Mouse (Mus musculus) brain, embryonic 14.5 days (tissue): ENCODE data around the gene Slc44a5. TPM values are rescaled to one million over a fixed set of nuclear protein-coding genes. Genes with fewer than 3 reads are reported as not detected.

Source experiments
- DNase-seq: peaks from one replicate; pipeline ENCODE4 v3.0.0-alpha.2; 2011; ENCODE audit warnings: low read depth
- CTCF ChIP-seq: fragments of 200-500 bp; IDR thresholded peaks from 2 replicates; pipeline ENCODE4 v1.5.1; 2012; ENCODE audit warnings: inconsistent platforms, mild to moderate bottlenecking, moderate library complexity, borderline replicate concordance; ENCODE audit not compliant: insufficient read depth, insufficient read length; ENCODE audit errors: extremely low read depth
- POLR2A ChIP-seq: fragments of 200-500 bp; IDR thresholded peaks from 2 replicates; pipeline ENCODE4 v1.6.1; 2012; ENCODE audit warnings: mild to moderate bottlenecking, inconsistent platforms, borderline replicate concordance; ENCODE audit not compliant: poor library complexity, insufficient read depth, insufficient read length, severe bottlenecking; ENCODE audit errors: extremely low read depth
- polyA plus RNA-seq: library from polyadenylated mRNA; depleted of rRNA; stranded (reverse); fragments of >200 nt; gene quantifications from 2 replicates; pipeline ENCODE4 v1.2.3, GENCODE M21; 2012

Gene Slc44a5
- polyA plus RNA-seq, 1 experiment = 19.6 TPM

DNA sequence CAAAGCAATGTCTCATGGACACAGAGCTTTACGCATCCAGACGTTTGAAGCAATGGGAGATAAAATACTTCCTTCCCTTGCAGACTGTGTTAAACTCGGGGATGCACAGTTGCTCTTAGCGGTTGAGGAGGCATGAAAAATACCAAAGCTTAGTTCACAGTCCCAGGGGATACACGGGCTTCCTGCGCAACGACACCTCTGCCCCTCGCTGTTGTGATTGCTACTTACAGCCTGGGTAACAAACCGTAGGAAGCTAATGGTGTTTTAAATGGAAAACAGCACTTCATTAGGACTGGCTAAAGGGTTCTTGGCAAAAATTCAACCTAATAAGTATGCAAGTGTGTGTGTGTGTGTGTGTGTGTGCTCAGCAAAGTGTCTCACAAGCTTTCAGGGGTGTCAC, 141.8 kb downstream of the Slc44a5 start:
- TF ChIP-seq POLR2A (no peak), CTCF (no peak)
- DNase-seq = peak; percentile 78

- DNase-seq = no peak
- TF ChIP-seq CTCF = no peak
- TF ChIP-seq POLR2A = no peak
Observed at GRCm38 (mm10) chr3:154115478-154115877, 142.2 kb downstream of the Slc44a5 start.

DNA sequence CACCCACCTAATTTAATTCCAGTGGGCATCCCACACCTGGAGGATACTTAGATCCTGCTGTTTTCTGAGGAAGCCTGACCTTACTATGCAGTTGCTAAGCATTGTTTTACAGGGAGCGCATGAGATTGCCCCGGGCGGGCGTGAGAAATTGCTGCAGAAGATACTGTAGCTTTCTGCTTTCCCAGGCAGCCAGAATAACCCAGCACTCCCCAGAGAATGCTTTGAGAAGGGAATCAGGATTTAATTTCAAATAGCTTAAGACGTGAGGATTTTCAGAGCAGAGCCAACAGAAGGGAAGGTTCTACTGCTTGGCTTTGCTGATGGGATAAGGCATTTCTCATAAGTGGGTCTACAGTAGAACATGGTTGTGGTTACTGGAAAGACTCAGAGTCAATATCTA, 142.8 kb downstream of the Slc44a5 start:
- DNase-seq = no peak
- TF ChIP-seq POLR2A (no peak), CTCF (no peak)

DNA sequence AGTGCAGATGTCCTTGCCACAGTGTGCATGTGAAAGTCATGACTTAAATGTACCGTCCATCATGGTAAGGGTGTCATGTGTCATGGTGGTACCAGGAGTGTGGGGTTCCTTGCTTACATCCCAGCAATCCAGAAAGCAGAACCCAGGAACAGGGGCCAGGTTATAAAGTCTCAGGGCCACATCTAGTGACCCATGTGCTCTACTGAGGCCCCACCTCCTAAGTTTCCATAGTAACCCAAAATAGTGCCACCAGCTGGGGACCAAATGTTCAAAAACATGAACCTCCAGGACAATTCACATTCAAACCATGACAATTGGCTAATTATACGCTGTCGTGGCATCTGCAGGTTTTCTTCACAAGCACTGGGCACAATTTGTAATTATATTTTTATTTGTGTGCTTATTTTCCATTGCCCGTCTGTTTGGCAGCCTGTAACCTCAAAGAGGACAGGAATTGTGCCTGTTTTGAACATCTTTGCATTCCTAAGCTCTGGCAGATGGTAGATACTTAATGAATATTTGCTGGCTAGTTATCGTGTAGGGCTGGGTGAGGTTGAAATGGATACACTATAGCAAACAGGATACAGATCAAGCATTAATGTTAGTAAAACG, 145.9 kb downstream of the Slc44a5 start:
- TF ChIP-seq CTCF (no peak), POLR2A (no peak)
- DNase-seq = peak; percentile 64

DNA sequence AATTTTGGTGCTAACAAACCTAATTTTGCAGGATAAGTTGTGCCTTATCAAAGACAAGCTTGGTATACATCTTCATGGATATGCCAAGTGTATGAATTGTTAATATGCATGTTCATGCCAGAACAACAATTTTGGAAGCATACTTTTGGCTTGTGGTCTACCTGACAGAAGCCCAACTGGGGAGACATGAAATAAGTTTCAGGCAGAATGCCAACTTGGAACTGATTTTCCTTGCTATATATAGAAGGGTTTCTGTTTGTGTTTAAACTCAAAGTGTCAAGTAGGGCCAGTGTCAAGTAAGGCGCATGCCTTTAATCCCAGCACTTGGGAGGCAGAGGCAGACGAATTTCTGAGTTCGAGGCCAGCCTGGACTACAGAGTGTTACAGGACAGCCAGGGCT, 149.3 kb downstream of the Slc44a5 start:
- TF ChIP-seq POLR2A = no peak
- no peak for TF ChIP-seq CTCF
- peak; percentile 72 for DNase-seq

GRCm38 (mm10) chr3:154124890-154125575, 151.8 kb downstream of the Slc44a5 start:
- peak; percentile 75 for DNase-seq
- no peak for TF ChIP-seq CTCF
- no peak for TF ChIP-seq POLR2A

- DNase-seq = no peak
- TF ChIP-seq POLR2A (no peak), CTCF (no peak)
Observed at GRCm38 (mm10) chr3:154125768-154126376, 152.6 kb downstream of the Slc44a5 start.

DNA sequence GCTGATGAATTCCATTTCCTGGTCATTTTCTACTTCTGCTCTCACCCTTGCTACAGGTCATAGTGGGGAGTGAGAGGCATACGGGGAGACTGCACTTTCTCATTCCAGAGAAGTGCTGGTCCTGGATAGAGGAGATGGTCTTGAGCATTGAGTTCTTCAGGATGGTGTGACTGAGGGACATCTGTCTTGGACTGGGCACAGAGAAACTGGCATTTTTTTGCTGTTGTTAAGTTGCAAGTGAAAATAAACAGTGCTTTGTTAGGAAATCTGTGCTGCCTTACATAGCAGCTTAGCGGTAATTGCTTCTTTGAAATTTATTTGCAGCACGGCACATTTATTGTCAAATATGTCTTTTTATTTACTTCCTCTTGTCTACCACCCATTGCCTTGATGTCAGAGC, 154.0 kb downstream of the Slc44a5 start:
- peak; percentile 52 for DNase-seq
- no peak for TF ChIP-seq POLR2A
- no peak for TF ChIP-seq CTCF

DNA sequence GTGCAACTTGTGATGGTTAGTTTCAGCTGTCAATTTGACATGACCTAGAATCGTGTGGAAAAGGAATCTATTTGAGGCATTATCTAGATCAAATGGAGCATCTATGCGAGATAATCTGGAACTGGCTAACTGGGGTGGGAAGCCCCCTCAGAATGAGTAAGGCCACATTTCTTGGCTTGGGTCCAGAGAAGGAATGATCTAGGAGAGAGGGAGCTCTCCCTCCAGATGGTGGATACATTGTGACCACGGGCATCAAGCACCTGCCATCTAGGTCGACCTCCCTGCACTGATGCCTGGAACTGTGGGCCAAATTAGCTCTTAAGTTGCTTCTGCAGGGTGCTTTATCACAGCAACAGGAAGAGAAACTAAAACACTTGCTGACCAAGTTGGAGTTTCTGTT, 155.8 kb downstream of the Slc44a5 start:
- no peak for DNase-seq
- TF ChIP-seq CTCF (no peak), POLR2A (no peak)

- DNase-seq = no peak
Observed at GRCm38 (mm10) chr3:154130431-154131114, 157.3 kb downstream of the Slc44a5 start.

GRCm38 (mm10) chr3:154133986-154134385, 160.8 kb downstream of the Slc44a5 start:
- no peak for DNase-seq
- no peak for TF ChIP-seq CTCF
- TF ChIP-seq POLR2A = no peak

More at GRCm38 (mm10) chr3:154130431-154131114, 157.3 kb downstream of the Slc44a5 start:
- no peak for TF ChIP-seq CTCF
- TF ChIP-seq POLR2A = no peak
